Mouse (Mus musculus) cerebellum, postnatal 14 days (tissue): Measurements from ENCODE around the gene Ptcra.
A peak's percentile ranks its signal among the peaks of the same experiment; 100 is the strongest.

Experiments
- DNase-seq, 2 experiments: peaks; one replicate each; pipeline ENCODE4 v3.0.0; 2021; ENCODE audit warnings: mixed read lengths in 2 of 2

Ptcra gene

DNA sequence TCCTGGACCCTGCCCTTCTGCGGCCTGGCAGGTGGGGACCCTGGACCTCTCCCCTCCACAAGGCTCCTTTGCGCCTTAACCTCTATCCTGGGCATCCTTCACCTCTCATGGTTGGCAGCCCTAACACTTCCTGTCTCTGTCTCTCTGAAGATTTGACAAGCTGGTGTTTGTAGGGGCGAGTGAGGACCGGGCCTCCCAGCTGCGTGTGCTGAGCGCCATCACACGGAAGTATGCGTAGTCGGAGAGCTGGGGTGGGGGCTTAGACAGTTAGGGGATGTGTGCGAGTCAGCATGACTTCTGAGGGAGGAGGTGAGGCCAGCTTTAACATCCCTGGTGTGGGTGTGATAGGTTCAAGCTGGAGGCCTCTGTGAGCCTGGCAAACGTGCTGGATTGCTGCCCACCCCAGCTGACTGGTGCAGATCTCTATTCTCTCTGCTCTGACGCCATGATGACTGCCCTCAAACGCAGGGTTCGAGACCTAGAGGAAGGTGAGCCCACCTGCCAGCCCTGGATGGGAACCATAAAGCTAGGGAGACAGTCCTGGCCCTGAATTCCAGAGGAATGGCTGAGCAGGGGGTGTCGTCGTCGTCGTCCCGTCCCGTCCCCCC lies 38.9 kb downstream of the Ptcra start:
- peak; percentile 42 to 60 for DNase-seq

DNA sequence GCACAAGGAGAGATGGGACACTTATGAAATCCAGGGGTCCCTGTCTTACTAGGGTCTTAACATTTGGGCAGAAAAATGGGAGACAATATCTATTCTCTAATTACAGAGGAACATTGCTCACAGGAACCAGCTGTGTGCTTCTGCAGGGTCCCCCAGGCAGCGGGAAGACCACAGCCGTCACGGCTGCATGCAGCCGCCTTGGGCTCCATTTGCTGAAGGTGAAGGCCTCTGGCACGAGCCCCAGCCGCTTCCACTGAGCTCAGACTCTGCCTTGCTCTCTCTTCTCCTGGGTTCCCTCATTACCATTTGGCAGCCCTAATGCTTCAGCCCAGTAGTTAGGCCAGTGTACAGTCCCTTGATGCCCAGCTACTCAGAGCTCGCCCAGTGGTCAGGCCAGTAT lies 42.4 kb downstream of the Ptcra start:
- DNase-seq: no peak

DNA sequence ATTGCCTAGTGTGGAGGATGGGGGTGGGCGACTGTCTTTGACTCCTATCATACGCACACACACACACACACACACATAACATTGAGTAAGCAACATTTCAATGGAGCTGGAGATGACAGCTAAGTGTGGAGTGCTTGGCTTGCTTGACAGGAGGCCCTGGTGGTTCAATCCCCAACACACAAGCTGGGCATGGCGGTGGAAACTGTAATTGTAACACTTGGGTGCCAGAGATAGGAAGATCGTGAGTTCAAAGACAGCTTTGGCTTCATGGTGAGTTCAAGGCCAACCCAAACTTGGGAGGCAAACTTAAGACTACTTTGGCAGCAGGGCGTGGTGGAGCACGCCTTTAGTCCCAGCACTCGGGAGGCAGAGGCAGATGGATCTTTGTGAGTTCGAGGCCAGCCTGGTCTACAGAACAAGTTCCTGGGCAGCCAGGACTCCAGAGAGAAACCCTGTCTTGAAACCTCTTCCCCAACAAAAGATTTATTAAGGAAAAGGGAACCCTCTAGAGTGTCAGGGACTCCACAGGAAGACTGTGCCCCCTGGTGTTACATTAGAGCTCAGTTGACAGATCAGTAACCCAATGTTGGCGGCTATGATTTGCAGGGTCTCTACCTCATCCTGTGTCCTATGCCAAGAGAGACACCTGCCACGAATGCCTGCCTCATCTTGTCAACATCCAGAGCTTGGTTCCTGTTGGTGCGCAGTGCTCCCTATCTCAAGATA lies 48.6 kb downstream of the Ptcra start:
- peak; percentile 30 to 51 for DNase-seq

DNA sequence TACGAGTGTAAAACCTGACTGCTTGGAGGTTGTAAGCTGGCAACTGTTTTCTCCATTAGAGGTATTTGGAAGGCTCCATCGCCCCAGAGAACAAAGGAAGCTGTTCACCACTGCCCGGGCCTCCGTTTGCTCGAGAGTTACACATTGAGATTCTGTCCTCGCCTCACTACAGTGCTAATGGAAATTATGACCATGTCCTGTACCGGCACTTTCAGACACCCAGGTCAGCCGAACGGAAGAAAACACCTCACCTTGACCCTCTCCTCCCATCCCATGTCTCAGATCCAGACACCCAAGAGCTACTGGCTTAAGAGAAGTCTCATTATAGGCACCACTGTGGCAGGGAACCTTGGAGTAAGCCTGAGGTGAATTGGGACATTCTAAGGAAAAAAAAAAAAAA lies 49.7 kb downstream of the Ptcra start:
- no peak for DNase-seq

DNA sequence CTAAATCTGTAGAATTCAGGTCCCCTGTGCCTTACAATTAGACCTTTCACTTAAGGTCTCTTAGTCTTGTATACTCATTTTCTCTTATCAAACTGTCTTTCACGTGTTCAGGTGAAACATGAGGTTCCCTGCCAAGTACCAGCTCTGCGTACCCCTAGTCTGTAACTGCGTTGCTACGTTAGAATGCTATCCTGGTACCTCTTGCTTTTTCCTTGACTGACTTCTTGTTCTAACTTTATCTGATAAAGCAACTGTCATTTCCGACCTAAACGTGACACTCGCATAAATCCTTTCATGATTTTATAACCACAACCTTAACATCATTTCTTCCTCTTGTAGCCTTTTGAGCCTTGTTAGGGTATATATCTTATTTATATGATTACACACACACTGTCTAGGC lies 51.1 kb downstream of the Ptcra start:
- no peak for DNase-seq

DNA sequence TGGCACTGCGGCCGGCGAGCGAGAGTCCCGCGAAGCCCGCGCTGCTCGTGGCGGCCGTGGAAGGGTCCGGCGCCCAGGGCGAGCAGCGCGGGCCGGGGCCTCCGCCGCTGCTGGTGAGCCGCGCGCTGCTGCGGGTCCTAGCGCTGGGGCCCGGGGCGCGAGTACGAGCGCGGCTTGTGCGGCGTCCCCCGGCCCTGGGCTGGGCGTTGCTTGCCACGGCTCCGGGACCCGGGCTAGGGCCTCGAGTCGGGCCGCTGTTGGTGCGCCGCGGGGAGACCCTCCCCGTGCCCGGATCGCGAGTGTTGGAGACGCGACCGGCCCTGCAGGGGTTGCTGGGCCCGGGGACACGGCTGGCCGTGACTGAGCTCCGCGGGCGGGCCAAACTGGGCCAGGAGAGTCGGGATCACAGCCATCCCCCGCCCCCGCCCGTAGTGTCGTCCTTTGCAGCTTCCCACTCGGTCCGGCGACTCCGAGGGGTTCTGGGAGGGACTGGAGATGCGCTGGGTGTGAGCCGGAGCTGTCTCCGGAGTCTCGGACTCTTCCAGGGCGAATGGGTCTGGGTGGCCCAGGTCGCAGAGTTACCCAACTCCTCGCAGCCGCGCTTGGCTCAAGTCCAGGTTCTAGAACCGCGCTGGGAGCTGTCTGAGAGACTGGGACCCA lies 51.8 kb downstream of the Ptcra start:
- DNase-seq: peak; percentile 55 to 70

DNA sequence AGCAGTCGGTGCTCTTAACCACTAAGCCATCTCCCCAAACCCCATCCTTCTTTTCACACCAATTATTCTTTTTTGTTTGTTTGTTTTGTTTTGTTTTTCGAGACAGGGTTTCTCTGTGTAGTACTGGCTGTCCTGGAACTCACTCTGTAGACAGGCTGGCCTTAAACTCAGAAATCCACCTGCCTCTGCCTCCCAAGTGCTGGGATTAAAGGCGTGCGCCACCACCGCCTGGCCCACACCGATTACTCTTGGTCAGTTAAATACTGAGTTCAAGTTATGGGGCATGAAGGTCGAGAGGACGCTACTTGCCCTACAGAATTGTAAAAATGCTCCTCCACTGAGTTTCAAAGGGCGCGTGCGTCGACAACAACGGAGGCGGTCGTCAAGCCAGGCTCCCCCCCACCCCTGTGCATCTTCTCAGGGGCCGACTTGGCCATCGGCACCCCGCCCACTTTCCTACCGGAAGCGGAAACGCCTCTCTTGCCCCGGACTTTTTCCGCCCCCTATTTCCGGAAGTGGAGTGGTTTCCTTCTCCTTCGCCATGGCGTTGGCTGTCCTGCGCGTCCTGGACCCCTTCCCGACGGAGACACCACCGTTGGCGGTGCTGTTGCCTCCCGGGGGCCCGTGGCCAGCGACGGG lies 52.4 kb downstream of the Ptcra start, which contains the start of gene Pex6:
Gene Pex6 (plus strand): TSS at position 505 of the 639 bp plus-strand sequence.
- DNase-seq: peak; percentile 97 to 98

DNA sequence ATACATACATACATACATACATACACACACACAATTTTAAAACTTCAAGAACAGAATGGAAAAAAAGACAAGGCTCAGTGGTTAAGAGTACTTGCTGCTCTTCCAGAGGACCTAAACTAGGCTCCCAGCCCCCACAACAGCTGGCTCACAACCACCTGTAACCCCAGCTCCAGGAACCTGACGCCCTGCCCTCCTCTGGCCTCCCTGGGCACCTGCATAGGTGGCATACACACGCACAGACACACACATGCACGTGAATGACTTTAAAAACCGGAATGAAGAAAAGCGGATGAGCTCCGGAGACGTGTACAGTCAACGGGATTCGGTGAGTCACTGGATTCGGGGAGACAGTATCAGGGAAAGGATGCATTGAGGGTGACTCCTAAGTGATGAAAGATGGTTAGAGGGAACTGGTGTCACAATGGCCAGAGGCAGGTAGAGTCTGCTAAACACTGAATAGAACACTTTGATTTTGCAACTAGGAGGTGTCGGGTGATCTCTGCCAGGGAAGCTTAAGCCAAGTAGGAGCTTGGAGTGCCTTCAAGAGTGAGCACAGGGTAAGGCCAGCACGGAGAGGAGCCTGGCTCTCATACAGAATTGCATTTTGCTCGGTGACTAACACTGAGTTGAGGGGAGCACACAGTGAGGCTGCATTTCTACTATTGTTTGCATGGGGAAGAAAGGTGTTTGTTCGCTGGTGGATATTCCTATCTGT lies 57.0 kb downstream of the Ptcra start:
- no peak for DNase-seq
